Mouse (Mus musculus): ENCODE data around the gene Zup1. TPM values are rescaled to one million over a fixed set of nuclear protein-coding genes. Genes with fewer than 3 reads are reported as not detected.

Zup1 gene
- polyA plus RNA-seq, 1 experiment from 2014 or later = 16.6 TPM

Other genes starting within 250 kb of the Zup1 start
- not detected in 2 replicates for gene Sult3a2, start 164.6 kb downstream of the Zup1 start, polyA plus RNA-seq (2014; fragmentation: Nextera tagmentation; extraction: Ambion mirVana)
- gene Sult3a1, start 93.5 kb downstream of the Zup1 start, polyA plus RNA-seq (2014; fragmentation: Nextera tagmentation; extraction: Ambion mirVana) = not detected in 2 replicates
- gene Rsph4a, start 46.2 kb downstream of the Zup1 start, polyA plus RNA-seq (2014; fragmentation: Nextera tagmentation; extraction: Ambion mirVana) = 0.04 TPM in 1 of 2 replicates, not detected in the other
- 136 and 139 TPM in 2 replicates for gene Rwdd1, start 68.4 kb upstream of the Zup1 start, polyA plus RNA-seq (2014; fragmentation: Nextera tagmentation; extraction: Ambion mirVana)
- gene Trappc3l, start 86.3 kb upstream of the Zup1 start, polyA plus RNA-seq (2014; fragmentation: Nextera tagmentation; extraction: Ambion mirVana) = not detected in 2 replicates
- 0.05 TPM in 1 of 2 replicates, not detected in the other for gene Calhm4, start 93.0 kb upstream of the Zup1 start, polyA plus RNA-seq (2014; fragmentation: Nextera tagmentation; extraction: Ambion mirVana)
- gene Calhm5, start 145.2 kb upstream of the Zup1 start, polyA plus RNA-seq (2014; fragmentation: Nextera tagmentation; extraction: Ambion mirVana) = 0.08 and 0.09 TPM in 2 replicates
- gene Calhm6, start 176.7 kb upstream of the Zup1 start, polyA plus RNA-seq (2014; fragmentation: Nextera tagmentation; extraction: Ambion mirVana) = 1.4 and 1.5 TPM in 2 replicates